Mouse (Mus musculus) MEL (cell line): ENCODE results near the gene Klhl5. TPM values are rescaled to one million over a fixed set of nuclear protein-coding genes. Genes with fewer than 3 reads are reported as not detected.

Experiments
- DNase-seq: peaks from one replicate; pipeline ENCODE4 v3.0.0; 2011; ENCODE audit warnings: low read depth, low spot score
- H3K27ac ChIP-seq: 2 replicates; pipeline ENCODE4 v1.5.1; 2012; ENCODE audit warnings: low read depth, mild to moderate bottlenecking, control low read depth, low read length, moderate library complexity; ENCODE audit not compliant: control insufficient read depth
- H3K27me3 ChIP-seq, 2 experiments: fragments of 150-350 bp in 1 of 2; sonication (generic) in 1 of 2; 2 replicates each; pipeline ENCODE4 v1.6.1; 2012; ENCODE audit warnings: low read length in 2 of 2, mild to moderate bottlenecking in 2 of 2, improper control_type of control experiment in 1 of 2, moderate library complexity in 1 of 2; ENCODE audit not compliant: insufficient read depth in 2 of 2, control insufficient read depth in 1 of 2
- H3K36me3 ChIP-seq, 2 experiments: 2 replicates each; pipeline ENCODE4 v1.6.1; 2012 to 2014; ENCODE audit warnings: low read length in 2 of 2, improper control_type of control experiment in 1 of 2, inconsistent platforms in 1 of 2, mild to moderate bottlenecking in 1 of 2; ENCODE audit not compliant: insufficient read depth in 2 of 2, control insufficient read depth in 1 of 2
- H3K4me1 ChIP-seq, 2 experiments: fragments of 150-350 bp in 1 of 2; sonication (generic) in 1 of 2; 2 replicates each; pipeline ENCODE4 v1.6.1; 2012; ENCODE audit warnings: low read length in 2 of 2, improper control_type of control experiment in 1 of 2, mild to moderate bottlenecking in 1 of 2; ENCODE audit not compliant: insufficient read depth in 2 of 2, control insufficient read depth in 1 of 2
- H3K4me3 ChIP-seq, 2 experiments: fragments of 150-350 bp in 1 of 2; sonication (generic) in 1 of 2; 2 replicates each; pipeline ENCODE4 v1.5.1; 2012; ENCODE audit warnings: low read depth in 2 of 2, low read length in 2 of 2, mild to moderate bottlenecking in 2 of 2, moderate library complexity in 2 of 2, control low read depth in 1 of 2, improper control_type of control experiment in 1 of 2; ENCODE audit not compliant: control insufficient read depth in 1 of 2, insufficient read depth in 1 of 2
- H3K79me2 ChIP-seq: 2 replicates; pipeline ENCODE4 v1.6.1; 2012; ENCODE audit warnings: mild to moderate bottlenecking, low read length, moderate library complexity; ENCODE audit not compliant: control insufficient read depth, poor library complexity, insufficient read depth
- H3K9ac ChIP-seq: 2 replicates; pipeline ENCODE4 v1.6.1; 2012; ENCODE audit warnings: low read depth, mild to moderate bottlenecking, control low read depth, low read length, moderate library complexity; ENCODE audit not compliant: control insufficient read depth, poor library complexity, severe bottlenecking
- H3K9me3 ChIP-seq: fragments of 150-350 bp; sonication (generic); replicated peaks from 2 replicates; pipeline ENCODE4 v1.6.1; 2012; ENCODE audit warnings: mild to moderate bottlenecking, low read length, improper control_type of control experiment, moderate library complexity; ENCODE audit not compliant: insufficient read depth
- CTCF ChIP-seq, 3 experiments: IDR thresholded peaks in 2 of 3; conservative IDR thresholded peaks in 1 of 3; 2 replicates each; pipeline ENCODE4 v1.5.1; 2011 to 2012; ENCODE audit warnings: low read length in 3 of 3, low read depth in 2 of 3, mild to moderate bottlenecking in 2 of 3, improper control_type of control experiment in 1 of 3, inconsistent platforms in 1 of 3, mixed read lengths in 1 of 3, moderate library complexity in 1 of 3; ENCODE audit not compliant: control insufficient read depth in 1 of 3, insufficient read depth in 1 of 3, poor library complexity in 1 of 3, severe bottlenecking in 1 of 3
- GATA1 ChIP-seq: IDR thresholded peaks from 2 replicates; pipeline ENCODE4 v1.6.1; 2011; ENCODE audit warnings: low read depth, low read length, improper control_type of control experiment
- HCFC1 ChIP-seq: IDR thresholded peaks from 2 replicates; pipeline ENCODE4 v1.6.1; 2012; ENCODE audit warnings: low read depth, mild to moderate bottlenecking, inconsistent platforms, low read length, improper control_type of control experiment, moderate library complexity
- RAD21 ChIP-seq: IDR thresholded peaks from 2 replicates; pipeline ENCODE4 v1.6.1; 2011; ENCODE audit warnings: mild to moderate bottlenecking, low read depth, low read length, improper control_type of control experiment
- SMC3 ChIP-seq: IDR thresholded peaks from 2 replicates; pipeline ENCODE4 v1.6.1; 2011; ENCODE audit warnings: low read depth, low read length, improper control_type of control experiment
- ZC3H11A ChIP-seq: IDR thresholded peaks from 2 replicates; pipeline ENCODE4 v1.6.1; 2012; ENCODE audit warnings: low read depth, mild to moderate bottlenecking, inconsistent platforms, low read length, improper control_type of control experiment
- ZNF384 ChIP-seq: IDR thresholded peaks from 2 replicates; pipeline ENCODE4 v1.6.1; 2012; ENCODE audit warnings: low read depth, mild to moderate bottlenecking, inconsistent platforms, low read length, improper control_type of control experiment
- polyA plus RNA-seq, 2 experiments: library from polyadenylated mRNA; stranded (reverse) in 1 of 2; unstranded in 1 of 2; fragments of >175 nt in 1 of 2; fragments of >200 nt in 1 of 2; gene quantifications; 2 replicates each; pipeline versions ENCODE4 v1.2.1 to v1.2.4; 2012; ENCODE audit warnings: low replicate concordance in 2 of 2, low read depth in 1 of 2; ENCODE audit not compliant: insufficient read length in 2 of 2, insufficient read depth in 1 of 2, missing spikeins in 1 of 2
- total RNA-seq: library from RNA; depleted of rRNA; stranded (reverse); fragments of 300-350 nt; gene quantifications from 2 replicates; pipeline ENCODE4 v1.2.3, GENCODE M21; 2012; rRNA removed

Klhl5 gene
- total and polyA plus RNA-seq, 3 experiments, result 8.0 to 15.5 TPM; not detected in 1

DNA sequence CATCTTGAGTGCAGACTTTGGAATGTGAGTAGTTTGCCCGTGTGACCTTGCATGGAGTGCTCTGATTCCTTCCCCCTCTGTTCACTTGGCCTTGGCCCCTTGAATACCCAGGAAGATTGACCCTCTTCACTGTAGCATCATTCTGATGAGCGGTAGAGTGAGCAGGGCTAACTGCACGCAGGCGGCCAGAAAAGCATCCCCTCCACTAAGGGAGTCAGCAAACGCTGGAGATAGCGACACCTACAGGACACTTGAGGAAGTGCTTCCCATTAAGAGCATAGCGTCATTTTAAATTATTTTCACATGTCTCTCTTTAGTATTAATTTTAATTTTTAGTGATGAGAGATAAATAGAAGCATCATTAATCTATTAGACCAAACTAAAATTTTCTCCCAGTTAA is 106.0 kb downstream of the Klhl5 start:
- H3K27me3 ChIP-seq, result peaks cover 0 to 2% of the 10 kb centered on the region in 2 experiments; a peak in 2 of 4 replicates
- TF ChIP-seq SMC3 (peak; percentile 82), RAD21 (peak; percentile 83), CTCF (IDR thresholded peaks at IDR 0.05 in 2 of 3, conservative IDR thresholded peaks at IDR 0.05 in 1 of 3; ENCODE audit: control insufficient read depth in 1 of 3, insufficient read depth in 1 of 3, low read depth in 2 of 3, low read length in 3 of 3, poor library complexity in 1 of 3, severe bottlenecking in 1 of 3) (peak; percentile 82 to 99 (median 89)), ZC3H11A (peak; percentile 62), GATA1 (no peak), ZNF384 (no peak), HCFC1 (no peak)
- TF ChIP-seq, all 39 proteins: peak for 4
- Histone ChIP-seq H3K4me1 (no peaks in the 10 kb centered on the region), H3K4me3 (no peak overlapping the region), H3K27ac (no peak overlapping the region), H3K9ac (no peak overlapping the region), H3K79me2 (no peaks in the 10 kb centered on the region), H3K36me3 (no peaks in the 10 kb centered on the region), H3K9me3 (no peaks in the 10 kb centered on the region)
- DNase-seq, result peak; percentile 65

Other genes with a start within 250 kb of the Klhl5 start
- not detected in 2 replicates for gene Tlr1, start 174.0 kb upstream of the Klhl5 start, total RNA-seq
- gene Tlr1, start 174.0 kb upstream of the Klhl5 start, polyA plus RNA-seq, result not detected
- gene Tlr6, start 147.4 kb upstream of the Klhl5 start, total RNA-seq, result 0.13 and 0.19 TPM in 2 replicates
- under 1 TPM in 1 of 2 experiments, not detected in 1; 0.36 TPM for gene Tlr6, start 147.4 kb upstream of the Klhl5 start, polyA plus RNA-seq
- gene Fam114a1, start 137.5 kb upstream of the Klhl5 start, total RNA-seq, result not detected in 2 replicates
- under 1 TPM in 1 of 2 experiments, not detected in 1; 0.08 TPM for gene Fam114a1, start 137.5 kb upstream of the Klhl5 start, polyA plus RNA-seq
- gene Tmem156, start 15.4 kb upstream of the Klhl5 start, total RNA-seq, result 2.6 and 4.5 TPM in 2 replicates
- gene Tmem156, start 15.4 kb upstream of the Klhl5 start, polyA plus RNA-seq, result 1 to 10 TPM in 1 of 2 experiments, not detected in 1; 4.1 TPM
- gene Wdr19, start 92.2 kb downstream of the Klhl5 start, total RNA-seq, result 0.27 and 0.52 TPM in 2 replicates
- gene Wdr19, start 92.2 kb downstream of the Klhl5 start, polyA plus RNA-seq, result under 1 TPM in 1 of 2 experiments, not detected in 1; 0.81 TPM
- 50.2 and 50.6 TPM in 2 replicates for gene Rfc1, start 228.1 kb downstream of the Klhl5 start, total RNA-seq
- gene Rfc1, start 228.1 kb downstream of the Klhl5 start, polyA plus RNA-seq, result 1,000 to 10,000 TPM in 1 of 2 experiments, 10 to 100 TPM in 1; 51.5 to 2,723 TPM
- not detected in 2 replicates for gene Klb, start 240.8 kb downstream of the Klhl5 start, total RNA-seq
- under 1 TPM in 1 of 2 experiments, not detected in 1; 0.04 TPM for gene Klb, start 240.8 kb downstream of the Klhl5 start, polyA plus RNA-seq